Mouse (Mus musculus): Measurements from ENCODE around the gene Dag1. TPM values are rescaled to one million over a fixed set of nuclear protein-coding genes. Genes with fewer than 3 reads are reported as not detected.

Dag1 gene
- polyA plus RNA-seq, 1 experiment, result 17.2 TPM

DNA sequence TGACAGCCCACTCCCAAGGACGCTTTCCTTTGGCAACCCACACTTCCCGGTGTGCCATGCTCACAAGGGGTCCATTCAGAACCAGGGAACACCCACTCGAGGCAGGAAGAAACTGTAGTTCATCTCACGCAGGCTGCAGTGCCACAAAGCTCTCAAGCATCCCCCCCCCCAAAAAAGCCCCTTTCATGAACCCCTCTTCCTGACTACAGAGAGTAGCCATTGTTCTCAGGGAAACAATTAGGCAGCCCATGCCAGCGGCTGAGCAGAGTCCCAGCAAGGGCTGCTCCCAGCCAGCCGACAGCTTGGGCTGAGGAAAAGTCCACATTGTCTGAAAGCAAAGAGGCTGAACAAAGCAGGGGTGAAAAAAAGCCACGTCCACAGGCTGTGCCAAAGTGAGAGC lies 50.7 kb downstream of the Dag1 start:
- no peak for TF ChIP-seq POLR2A (IDR thresholded peaks at IDR 0.05; ENCODE audit: control insufficient read depth, low read depth, low read length)
- TF ChIP-seq CTCF (IDR thresholded peaks at IDR 0.05; ENCODE audit: control insufficient read depth, insufficient read depth, insufficient replicate concordance, low read depth, low read length), result no peak
- no peak overlapping the region for H3K27ac ChIP-seq (ENCODE audit: control insufficient read depth, insufficient read depth, low read depth, low read length)
- H3K4me3 ChIP-seq (ENCODE audit: control insufficient read depth, low read depth, low read length), result no peak overlapping the region
- no peaks in the 10 kb centered on the region for H3K4me1 ChIP-seq (ENCODE audit: control insufficient read depth, insufficient read depth, low read length)
- H3K27me3 ChIP-seq (ENCODE audit: control insufficient read depth, insufficient read depth, low read length), result no peaks in the 10 kb centered on the region
- peaks cover 2% of the 10 kb centered on the region for H3K36me3 ChIP-seq (ENCODE audit: control insufficient read depth, insufficient read depth, low read length)

DNA sequence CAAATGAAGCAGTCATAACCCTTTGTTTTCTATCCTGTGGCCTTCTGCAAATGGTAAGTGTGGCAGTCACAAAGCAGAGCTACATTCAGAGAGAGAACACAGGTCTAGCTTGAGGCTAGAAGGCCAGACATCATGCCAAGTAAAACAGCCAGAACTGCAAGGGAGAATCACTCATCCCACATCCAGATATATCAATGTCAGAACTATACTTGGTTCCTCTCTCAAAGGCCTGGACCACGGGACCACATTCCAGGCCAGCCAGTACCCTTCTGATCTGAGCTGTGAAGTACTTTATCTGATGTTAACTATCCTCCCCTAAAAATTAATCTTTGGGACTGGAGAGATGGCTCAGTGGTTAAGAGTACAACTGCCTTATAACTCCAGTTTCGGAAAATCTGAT lies 51.3 kb downstream of the Dag1 start:
- Histone ChIP-seq H3K36me3 (ENCODE audit: control insufficient read depth, insufficient read depth, low read length) (peaks cover 2% of the 10 kb centered on the region), H3K4me3 (ENCODE audit: control insufficient read depth, low read depth, low read length) (no peak overlapping the region), H3K27ac (ENCODE audit: control insufficient read depth, insufficient read depth, low read depth, low read length) (no peak overlapping the region), H3K4me1 (ENCODE audit: control insufficient read depth, insufficient read depth, low read length) (no peaks in the 10 kb centered on the region), H3K27me3 (ENCODE audit: control insufficient read depth, insufficient read depth, low read length) (no peaks in the 10 kb centered on the region)
- TF ChIP-seq CTCF (IDR thresholded peaks at IDR 0.05; ENCODE audit: control insufficient read depth, insufficient read depth, insufficient replicate concordance, low read depth, low read length) (no peak), POLR2A (IDR thresholded peaks at IDR 0.05; ENCODE audit: control insufficient read depth, low read depth, low read length) (no peak)

DNA sequence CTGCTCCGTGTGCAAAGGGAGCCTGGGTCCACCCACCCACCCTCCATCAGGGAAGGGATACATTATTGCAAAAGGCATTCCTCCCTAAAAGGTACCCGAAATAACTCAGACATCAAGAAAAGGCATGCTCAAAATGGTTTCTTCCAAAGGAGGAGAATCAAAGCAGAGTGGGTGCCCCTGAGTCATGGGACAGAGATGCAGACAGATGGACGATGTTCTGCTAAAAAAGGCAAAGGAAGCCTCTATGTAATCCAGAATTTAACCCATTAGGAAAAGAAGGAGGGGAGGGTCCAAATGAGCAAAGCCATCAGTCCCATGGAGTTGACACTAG lies 58.2 kb downstream of the Dag1 start:
- H3K27ac ChIP-seq (ENCODE audit: control insufficient read depth, insufficient read depth, low read depth, low read length), result no peak overlapping the region; the same call in 1 of the 2 replicates
- H3K4me1 ChIP-seq (ENCODE audit: control insufficient read depth, insufficient read depth, low read length), result peaks cover 8% of the 10 kb centered on the region
- H3K27me3 ChIP-seq (ENCODE audit: control insufficient read depth, insufficient read depth, low read length), result no peaks in the 10 kb centered on the region
- H3K4me3 ChIP-seq (ENCODE audit: control insufficient read depth, low read depth, low read length), result no peak overlapping the region
- no peak for TF ChIP-seq POLR2A (IDR thresholded peaks at IDR 0.05; ENCODE audit: control insufficient read depth, low read depth, low read length)
- no peak for TF ChIP-seq CTCF (IDR thresholded peaks at IDR 0.05; ENCODE audit: control insufficient read depth, insufficient read depth, insufficient replicate concordance, low read depth, low read length)
- H3K36me3 ChIP-seq (ENCODE audit: control insufficient read depth, insufficient read depth, low read length), result peaks cover 1% of the 10 kb centered on the region; the same call in 1 of the 2 replicates

DNA sequence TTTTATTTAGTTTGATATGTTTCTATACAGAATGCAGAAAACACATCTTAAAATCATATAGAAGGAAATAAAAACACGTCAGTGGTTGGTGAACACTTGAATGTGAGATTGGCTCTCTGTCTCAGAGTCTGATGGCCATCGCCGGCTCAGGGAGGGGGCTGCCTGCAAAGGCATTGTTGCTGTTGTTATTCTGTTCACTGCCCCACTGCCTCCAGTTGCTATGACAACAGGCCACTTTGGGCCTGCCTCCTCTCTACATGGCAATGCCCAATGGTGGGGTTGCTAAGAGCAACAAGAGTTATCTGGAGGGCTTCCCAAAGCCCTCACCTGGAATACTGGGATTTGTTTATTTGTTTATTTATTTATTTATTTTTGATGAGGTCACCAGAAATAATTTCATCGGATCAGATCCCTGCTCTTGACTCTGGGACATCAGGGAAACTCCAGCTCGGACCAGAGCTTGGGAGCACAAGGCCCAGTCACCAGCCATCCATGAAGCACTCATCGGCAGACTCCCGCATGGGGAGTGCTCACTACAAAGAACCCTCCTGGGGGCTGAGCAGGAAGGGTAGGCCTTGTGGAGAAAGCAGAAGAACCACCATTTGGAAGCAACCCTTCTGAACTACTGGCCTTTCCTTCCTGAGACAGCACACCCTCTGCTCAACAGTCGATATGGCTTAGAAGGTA lies 58.7 kb downstream of the Dag1 start:
- no peak overlapping the region for H3K4me3 ChIP-seq (ENCODE audit: control insufficient read depth, low read depth, low read length)
- no peak overlapping the region for H3K27ac ChIP-seq (ENCODE audit: control insufficient read depth, insufficient read depth, low read depth, low read length)
- H3K4me1 ChIP-seq (ENCODE audit: control insufficient read depth, insufficient read depth, low read length), result peaks cover 11% of the 10 kb centered on the region
- TF ChIP-seq CTCF (IDR thresholded peaks at IDR 0.05; ENCODE audit: control insufficient read depth, insufficient read depth, insufficient replicate concordance, low read depth, low read length) (no peak), POLR2A (IDR thresholded peaks at IDR 0.05; ENCODE audit: control insufficient read depth, low read depth, low read length) (no peak)
- peaks cover 1% of the 10 kb centered on the region; the same call in 1 of the 2 replicates for H3K36me3 ChIP-seq (ENCODE audit: control insufficient read depth, insufficient read depth, low read length)
- no peaks in the 10 kb centered on the region for H3K27me3 ChIP-seq (ENCODE audit: control insufficient read depth, insufficient read depth, low read length)

DNA sequence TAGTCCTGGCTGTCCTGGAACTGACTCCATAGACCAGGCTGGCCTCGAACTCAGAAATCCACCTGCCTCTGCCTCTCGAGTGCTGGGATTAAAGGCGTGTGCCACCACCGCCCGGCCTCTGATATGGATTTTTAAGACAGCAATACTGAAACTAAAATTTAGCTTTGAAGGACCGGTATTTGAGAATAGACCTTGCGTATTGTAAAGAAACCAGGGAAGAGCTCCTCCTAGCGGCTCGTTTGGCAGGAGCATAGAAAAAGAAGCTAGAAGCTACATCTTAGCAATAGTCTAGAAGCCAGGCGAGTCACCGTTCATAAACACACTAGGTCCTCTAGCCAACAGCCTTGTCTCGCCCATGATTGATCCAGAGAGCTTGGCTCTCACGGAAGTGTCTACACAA lies 60.7 kb downstream of the Dag1 start:
- Histone ChIP-seq H3K4me3 (ENCODE audit: control insufficient read depth, low read depth, low read length) (no peak overlapping the region), H3K4me1 (ENCODE audit: control insufficient read depth, insufficient read depth, low read length) (peaks cover 11% of the 10 kb centered on the region), H3K27me3 (ENCODE audit: control insufficient read depth, insufficient read depth, low read length) (no peaks in the 10 kb centered on the region), H3K36me3 (ENCODE audit: control insufficient read depth, insufficient read depth, low read length) (no peaks in the 10 kb centered on the region), H3K27ac (ENCODE audit: control insufficient read depth, insufficient read depth, low read depth, low read length) (no peak overlapping the region)
- TF ChIP-seq POLR2A (IDR thresholded peaks at IDR 0.05; ENCODE audit: control insufficient read depth, low read depth, low read length) (no peak), CTCF (IDR thresholded peaks at IDR 0.05; ENCODE audit: control insufficient read depth, insufficient read depth, insufficient replicate concordance, low read depth, low read length) (no peak)

DNA sequence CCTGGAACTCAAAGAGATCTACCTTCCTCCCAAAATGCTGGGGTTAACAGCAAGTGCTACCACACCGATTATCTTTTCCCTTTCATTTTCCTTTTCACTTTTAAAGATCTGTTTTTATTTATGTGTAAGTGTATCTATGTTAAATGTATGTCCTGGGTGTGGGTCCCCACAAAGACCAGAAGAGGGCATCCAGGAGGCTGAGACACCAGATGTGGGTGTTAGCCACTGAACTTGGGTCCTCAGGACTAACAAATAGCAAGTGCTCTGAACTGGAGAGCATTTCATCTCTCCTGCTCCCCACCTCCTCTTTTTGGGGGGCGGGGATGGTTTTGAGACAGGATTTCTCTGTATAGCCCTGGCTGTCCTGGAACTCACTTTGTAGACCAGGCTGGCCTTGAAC lies 61.6 kb downstream of the Dag1 start:
- Histone ChIP-seq H3K4me3 (ENCODE audit: control insufficient read depth, low read depth, low read length) (no peak overlapping the region), H3K36me3 (ENCODE audit: control insufficient read depth, insufficient read depth, low read length) (no peaks in the 10 kb centered on the region), H3K27me3 (ENCODE audit: control insufficient read depth, insufficient read depth, low read length) (no peaks in the 10 kb centered on the region), H3K27ac (ENCODE audit: control insufficient read depth, insufficient read depth, low read depth, low read length) (no peak overlapping the region), H3K4me1 (ENCODE audit: control insufficient read depth, insufficient read depth, low read length) (peaks cover 16% of the 10 kb centered on the region)
- no peak for TF ChIP-seq POLR2A (IDR thresholded peaks at IDR 0.05; ENCODE audit: control insufficient read depth, low read depth, low read length)
- no peak for TF ChIP-seq CTCF (IDR thresholded peaks at IDR 0.05; ENCODE audit: control insufficient read depth, insufficient read depth, insufficient replicate concordance, low read depth, low read length)

DNA sequence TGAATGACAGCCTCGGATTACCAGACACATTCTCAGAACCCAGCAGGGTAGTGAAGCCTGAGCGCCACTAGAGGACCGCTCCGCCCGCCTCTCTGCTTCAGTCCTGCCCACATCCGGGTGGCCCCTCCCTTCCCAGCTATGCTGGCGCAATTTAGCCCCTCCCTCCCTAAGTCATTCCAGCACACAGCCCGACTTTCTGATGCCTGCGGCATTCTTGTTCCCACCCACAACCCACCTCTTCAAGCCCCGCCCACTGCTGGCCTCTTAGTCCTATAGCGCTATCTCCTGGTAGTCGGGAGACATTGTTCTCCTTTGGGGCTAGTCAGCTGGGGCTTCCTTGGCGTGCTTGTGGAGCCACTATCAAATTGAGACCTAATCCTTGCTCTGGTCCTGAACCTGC lies 62.6 kb downstream of the Dag1 start:
- TF ChIP-seq CTCF (IDR thresholded peaks at IDR 0.05; ENCODE audit: control insufficient read depth, insufficient read depth, insufficient replicate concordance, low read depth, low read length), result peak; percentile 47; the same call in 1 of the 2 replicates
- peak; percentile 21; the same call in 1 of the 2 replicates for TF ChIP-seq POLR2A (IDR thresholded peaks at IDR 0.05; ENCODE audit: control insufficient read depth, low read depth, low read length)
- Histone ChIP-seq H3K4me1 (ENCODE audit: control insufficient read depth, insufficient read depth, low read length) (peaks cover 19% of the 10 kb centered on the region), H3K27me3 (ENCODE audit: control insufficient read depth, insufficient read depth, low read length) (no peaks in the 10 kb centered on the region), H3K4me3 (ENCODE audit: control insufficient read depth, low read depth, low read length) (peak overlapping the region; percentile 15), H3K36me3 (ENCODE audit: control insufficient read depth, insufficient read depth, low read length) (no peaks in the 10 kb centered on the region), H3K27ac (ENCODE audit: control insufficient read depth, insufficient read depth, low read depth, low read length) (no peak overlapping the region)

Data from testis, adult 2 months (tissue).